Mouse (Mus musculus) left cerebral cortex, adult 11 months (tissue): ENCODE measurements around the gene 4930578G10Rik.
"Not testable (repeated sequence)": the region's sequence is repeated elsewhere in the genome, so short reads cannot be mapped to it uniquely, and the experiment has no call there.

Source experiments
- DNase-seq: peaks from one replicate; pipeline ENCODE4 v3.0.0; 2022; ENCODE audit warnings: low spot score

Gene 4930578G10Rik

DNA sequence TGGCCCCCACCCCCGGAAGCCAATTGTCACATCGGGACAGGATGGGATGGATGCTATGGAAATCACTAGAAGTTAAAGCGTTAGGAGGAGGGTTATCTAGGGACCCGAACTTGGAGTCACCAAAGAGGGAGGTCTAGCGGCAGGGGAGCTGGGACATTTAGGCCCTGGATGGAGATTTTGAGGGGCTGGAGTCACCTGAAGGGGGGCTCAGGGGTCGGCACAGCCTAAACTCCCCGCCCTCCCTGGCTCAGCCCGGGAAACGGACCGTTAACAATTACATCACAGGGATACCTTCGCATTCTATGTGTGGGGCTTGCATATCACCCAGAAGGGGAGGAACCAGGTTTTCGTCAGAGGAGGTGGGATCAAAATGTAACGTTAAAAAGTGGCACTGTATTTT, at the start of gene 4930578G10Rik:
TSS of gene 4930578G10Rik (plus strand) at position 301 of the 400 bp plus-strand sequence.
- not testable (repeated sequence) for DNase-seq

DNA sequence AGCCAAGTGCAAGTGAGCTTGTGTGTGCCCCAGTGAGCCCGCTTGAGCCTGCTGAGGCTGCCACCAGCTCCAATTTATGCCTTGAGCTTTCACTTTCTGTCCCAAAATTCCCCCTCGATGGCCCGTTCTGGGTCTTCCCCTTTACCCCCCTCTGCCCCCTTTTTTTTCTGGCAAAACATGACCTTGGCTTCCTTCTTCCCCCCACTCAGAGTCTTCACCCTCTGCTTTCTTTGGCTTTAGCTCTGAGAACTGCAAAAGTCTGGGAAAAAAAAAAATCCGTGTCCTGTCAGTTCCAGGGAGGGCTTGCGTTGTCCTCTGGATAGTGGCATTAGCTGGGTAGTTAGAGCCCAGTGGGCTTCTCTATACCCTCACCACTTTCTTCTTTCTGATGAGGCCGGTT, 21.1 kb downstream of the 4930578G10Rik start, which contains the start of gene Ccl19:
TSS of gene Ccl19 (minus strand) at position 101 of the 400 bp plus-strand sequence.
- DNase-seq = not testable (repeated sequence)

DNA sequence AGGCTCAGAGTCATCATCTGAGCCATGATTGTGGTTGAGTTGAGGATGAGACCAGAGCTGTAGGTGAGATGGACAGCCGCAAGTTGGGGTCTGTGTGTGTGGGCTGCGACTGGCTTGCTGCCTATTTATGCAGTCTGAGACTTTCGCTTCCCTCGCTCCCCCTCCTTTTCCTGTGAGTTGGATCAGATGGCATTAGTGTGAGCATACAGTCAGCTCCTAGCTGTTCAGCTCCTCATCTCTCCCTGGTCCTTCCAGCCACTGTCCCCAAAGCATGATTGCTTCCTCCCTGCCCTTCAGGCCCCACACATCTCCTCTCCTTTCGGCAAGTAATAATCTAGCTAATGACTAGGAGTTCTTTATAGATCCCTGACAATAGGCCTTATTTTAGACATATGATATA, 38.5 kb downstream of the 4930578G10Rik start, which contains the start of gene Ccl21a:
TSS of gene Ccl21a (minus strand) at position 101 of the 400 bp plus-strand sequence.
- DNase-seq = not testable (repeated sequence)

DNA sequence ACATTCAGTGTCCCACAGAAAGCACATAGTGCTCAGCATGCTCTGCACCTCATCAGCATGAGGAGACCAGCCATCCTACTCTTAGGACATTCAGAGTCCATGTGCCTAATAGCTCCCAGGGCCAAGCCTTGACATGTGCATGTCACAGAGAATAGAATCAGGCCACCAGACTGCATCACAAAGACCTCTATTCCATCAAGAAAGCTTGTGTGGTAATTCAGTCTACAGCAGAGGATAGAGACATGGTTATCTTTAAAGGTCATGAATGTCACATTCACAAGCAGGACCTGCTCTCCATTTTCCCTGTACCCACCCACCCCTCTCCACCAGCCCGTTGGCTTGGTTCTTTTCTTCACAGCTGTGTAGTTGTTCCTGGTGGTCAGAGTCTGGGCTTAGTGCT, 118.4 kb downstream of the 4930578G10Rik start, which contains the start of gene Fam205a1:
TSS of gene Fam205a1 (minus strand) at position 101 of the 400 bp plus-strand sequence.
- DNase-seq = not testable (repeated sequence)

DNA sequence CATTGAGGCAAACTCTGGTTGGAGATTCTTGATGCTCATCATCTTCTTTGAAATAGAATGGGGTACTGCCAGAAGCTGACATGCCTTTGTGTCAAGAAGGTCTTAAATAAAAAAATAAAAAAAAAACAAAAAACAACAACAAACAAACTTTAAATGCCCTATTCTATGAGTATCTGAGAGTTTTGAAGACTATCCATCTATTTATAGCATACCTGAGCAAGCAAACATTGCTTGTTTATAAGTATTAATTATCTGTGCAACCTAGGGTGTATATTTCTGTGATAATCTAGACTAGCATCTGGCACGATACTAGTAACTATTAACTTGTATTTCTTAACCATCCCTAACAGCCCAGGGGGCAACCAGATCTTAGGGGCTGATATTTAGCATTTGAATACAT, 121.3 kb downstream of the 4930578G10Rik start, which contains the start of gene Gm12394:
TSS of gene Gm12394 (minus strand) at position 101 of the 400 bp plus-strand sequence.
- DNase-seq = not testable (repeated sequence)

DNA sequence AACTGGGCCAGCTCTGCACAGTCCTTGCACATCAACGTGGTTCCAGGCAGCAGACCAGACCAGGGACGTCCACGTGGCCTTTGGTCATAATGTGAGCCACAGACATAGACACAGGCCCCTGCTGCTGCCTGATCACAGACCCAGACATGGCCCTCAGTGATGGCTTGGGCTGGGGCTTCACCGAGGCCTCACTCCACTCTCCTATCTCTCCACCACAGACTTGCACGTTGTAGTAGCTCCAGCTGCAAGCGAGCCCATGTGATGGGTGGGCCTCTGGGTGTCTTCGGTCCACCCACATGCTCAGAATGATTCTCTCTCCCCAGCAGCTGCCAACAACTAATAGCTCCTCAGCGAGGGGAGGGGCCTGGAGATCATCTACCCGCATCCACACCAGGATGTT, 125.1 kb downstream of the 4930578G10Rik start:
- not testable (repeated sequence) for DNase-seq

DNA sequence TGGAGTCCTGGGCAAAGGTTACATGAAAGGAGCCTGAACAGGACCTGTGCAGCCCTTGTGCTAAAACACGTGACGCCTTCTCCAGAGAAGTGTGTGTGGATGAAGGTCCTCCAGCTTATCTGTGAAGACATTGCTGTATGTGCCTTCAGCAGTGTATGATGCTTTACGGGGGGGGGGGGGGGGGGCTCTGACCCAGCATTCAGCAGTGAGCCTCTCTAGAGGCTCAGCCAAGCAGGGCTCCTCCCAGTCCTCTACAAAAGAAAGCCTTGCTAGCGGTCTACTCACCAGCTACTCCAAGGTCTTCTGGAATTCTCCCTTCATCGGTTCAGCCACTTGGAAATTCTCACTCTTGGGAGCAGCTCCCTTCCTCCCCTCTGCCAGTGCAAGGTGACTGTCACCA, 128.1 kb downstream of the 4930578G10Rik start:
- DNase-seq = not testable (repeated sequence)

DNA sequence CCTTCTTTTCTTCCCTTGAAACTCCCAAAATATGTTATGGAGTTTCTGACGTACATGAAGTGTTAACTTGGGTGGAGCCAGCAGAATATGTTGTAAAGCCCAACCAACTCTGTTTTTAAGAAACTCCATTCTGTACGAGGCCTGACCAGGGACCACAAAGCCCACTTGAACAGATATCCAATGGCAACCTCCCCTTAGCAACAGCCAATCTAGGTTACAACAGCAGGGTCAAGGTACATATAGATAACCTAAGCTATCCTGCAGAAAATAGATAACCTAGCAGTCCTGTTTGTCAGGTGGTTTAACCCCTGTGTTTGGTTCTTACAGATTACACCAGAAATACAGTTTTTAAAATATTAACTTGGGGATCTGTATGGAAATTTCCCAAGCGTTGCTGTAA, 132.0 kb downstream of the 4930578G10Rik start:
- no peak for DNase-seq

DNA sequence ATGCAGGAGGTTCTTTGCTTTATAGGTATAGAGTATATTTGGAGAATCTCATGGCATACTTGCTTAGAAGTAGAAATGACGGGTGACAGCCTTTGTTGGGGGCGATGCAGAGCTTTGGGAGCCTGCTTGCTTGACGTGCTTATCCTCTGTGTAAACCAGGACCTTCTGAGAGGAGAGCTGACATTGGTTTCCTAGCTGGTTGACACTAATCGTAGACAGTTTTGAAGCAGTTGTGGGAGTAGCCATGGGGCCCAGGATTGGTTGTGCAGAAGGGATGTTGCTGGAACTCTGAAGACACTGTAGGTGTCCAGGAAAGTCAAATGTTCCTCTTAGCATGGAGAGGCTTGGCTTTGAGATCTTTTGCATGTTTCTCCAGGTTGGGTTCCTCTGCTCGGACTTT, 132.8 kb downstream of the 4930578G10Rik start:
- no peak for DNase-seq

DNA sequence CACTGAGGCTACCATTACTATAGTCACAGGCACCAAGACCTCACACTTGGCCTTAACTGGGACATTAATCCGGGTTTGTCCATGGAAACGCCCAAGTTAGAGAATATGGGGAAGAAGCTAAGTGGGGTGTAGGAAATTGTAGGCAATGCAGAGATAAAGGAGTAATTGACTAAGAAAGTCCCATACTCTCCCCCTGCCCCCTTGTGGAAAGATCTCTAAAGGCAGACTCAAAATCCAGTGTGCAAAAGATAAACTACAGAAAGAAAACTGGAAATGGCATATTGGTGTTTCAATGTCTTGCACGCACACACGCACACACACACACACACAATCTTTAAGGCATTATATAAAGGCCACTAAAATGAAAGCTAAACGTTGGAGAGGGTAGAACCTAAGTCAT, 135.4 kb downstream of the 4930578G10Rik start:
- DNase-seq = no peak

DNA sequence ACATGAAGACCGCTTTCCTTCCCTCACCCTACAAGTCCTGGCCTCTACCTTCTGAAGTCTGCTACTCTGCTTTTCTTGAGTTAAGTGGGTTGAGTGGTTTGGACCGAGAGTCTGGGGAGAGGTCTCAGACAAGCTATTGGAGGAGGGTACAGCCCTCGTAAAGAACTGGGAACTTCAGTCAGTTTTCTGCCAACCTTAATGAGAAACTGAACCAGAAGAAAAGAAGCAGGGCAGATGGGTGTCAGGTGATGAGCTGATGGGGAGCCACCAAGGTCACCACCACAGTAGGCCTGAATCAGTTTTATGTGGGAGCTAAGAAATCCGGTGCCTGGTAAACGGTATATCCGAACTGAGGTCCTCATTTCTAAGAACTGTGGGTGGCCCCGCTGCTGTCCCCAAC, 136.8 kb downstream of the 4930578G10Rik start:
- DNase-seq = no peak

DNA sequence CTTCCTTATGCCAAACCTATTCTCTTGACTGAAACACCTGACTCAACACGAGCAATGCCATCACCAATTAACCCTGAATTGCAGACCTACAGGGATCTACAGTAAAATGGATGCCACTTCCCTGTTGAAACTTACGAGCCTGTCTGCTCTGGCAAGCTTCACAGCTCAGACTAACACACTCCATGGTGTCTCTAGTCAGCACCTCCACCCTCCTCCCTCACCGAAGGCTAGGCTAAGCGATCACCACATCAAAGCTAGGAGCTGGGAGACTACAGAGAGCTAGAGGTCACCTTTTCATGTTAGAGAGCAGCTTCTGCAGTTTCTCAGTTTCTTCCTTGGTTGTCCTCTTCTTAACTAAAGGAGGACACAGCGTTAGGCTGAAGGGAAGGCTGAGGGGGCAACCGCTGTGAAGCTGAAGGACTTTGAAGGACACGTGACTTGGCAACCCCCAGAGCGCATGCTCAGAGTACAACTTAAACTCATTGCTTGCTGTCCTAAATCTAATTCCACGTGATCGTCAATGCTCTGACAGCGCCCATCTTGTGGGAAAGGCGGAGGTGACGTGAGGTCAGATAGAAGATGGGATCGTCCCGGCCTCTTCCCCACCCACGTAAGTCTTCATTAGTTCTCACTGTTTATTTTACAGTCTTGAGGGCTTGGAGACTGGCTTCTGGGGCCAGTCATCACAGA, 137.5 kb downstream of the 4930578G10Rik start:
- DNase-seq = no peak

DNA sequence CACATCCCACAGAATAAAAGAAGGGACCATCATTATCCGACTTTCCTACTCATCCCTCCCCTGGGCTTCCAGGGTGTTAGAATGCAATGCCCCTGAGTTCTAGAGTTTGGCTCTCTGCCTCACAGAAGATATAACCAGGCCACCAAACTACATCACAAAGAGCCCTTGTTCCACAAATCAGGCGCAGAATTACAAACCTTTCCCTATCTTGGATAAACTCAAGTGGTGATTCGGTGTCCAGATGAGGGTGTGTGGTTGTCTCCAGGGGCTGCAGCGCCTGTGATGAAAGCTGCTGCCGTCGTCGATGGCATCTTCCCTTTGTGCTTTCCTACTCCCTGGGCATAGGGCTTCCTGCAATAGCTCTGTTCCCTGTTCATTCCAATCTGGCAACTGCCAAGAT, 138.8 kb downstream of the 4930578G10Rik start, which contains the start of gene Fam205c:
TSS of gene Fam205c (minus strand) at position 101 of the 400 bp plus-strand sequence.
- DNase-seq = no peak

DNA sequence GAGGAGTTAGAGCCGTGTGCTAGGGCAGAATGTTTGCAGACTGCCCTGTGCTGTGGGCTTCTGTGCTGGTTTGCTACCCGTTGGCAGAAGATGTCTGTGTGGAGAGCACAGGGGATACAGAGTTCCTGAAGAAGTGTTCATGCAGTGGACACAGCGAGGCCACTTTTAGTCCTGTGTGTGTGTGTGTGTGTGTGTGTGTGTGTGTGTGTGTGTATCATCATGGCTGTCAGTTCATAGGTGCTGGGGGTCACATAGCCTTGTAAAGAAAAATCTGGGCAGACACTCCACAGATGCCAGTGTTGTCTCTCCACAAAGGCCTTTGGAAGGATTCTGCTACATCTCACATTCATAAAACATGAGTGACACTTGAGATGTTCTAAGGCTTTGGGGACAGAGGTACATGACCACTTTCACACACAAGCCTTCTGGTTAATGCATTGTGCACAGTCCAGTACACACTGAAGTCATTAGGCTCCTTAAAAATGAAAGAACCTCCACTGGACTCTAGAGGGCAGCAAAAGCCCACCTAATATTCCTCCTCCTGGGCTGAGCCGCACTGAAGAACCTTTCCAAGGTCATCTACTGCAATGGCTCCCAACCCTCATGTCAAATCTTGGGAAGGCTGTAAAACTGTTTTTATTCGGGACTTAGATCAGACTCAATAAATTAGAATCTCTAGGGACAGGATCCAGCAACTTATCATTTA, 141.4 kb downstream of the 4930578G10Rik start:
- DNase-seq = peak; percentile 42

DNA sequence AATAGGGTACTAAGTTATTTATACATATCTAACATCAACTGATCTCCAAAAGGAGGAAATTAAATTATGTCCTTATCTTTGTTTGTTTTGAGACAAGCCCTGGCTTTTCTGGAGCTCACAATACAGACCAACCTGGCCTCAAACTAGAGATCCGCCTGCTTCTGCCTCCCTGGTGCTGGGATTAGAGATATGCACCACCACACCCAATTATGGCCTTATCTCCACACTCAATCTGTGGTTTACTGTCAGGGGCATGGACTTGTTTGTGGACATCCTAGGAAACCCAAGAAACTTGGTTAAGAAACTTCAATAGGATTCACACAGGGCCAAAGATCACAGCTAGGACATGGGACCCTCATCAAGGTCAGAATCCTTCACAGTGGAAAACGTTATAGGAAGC, 142.3 kb downstream of the 4930578G10Rik start:
- no peak for DNase-seq

DNA sequence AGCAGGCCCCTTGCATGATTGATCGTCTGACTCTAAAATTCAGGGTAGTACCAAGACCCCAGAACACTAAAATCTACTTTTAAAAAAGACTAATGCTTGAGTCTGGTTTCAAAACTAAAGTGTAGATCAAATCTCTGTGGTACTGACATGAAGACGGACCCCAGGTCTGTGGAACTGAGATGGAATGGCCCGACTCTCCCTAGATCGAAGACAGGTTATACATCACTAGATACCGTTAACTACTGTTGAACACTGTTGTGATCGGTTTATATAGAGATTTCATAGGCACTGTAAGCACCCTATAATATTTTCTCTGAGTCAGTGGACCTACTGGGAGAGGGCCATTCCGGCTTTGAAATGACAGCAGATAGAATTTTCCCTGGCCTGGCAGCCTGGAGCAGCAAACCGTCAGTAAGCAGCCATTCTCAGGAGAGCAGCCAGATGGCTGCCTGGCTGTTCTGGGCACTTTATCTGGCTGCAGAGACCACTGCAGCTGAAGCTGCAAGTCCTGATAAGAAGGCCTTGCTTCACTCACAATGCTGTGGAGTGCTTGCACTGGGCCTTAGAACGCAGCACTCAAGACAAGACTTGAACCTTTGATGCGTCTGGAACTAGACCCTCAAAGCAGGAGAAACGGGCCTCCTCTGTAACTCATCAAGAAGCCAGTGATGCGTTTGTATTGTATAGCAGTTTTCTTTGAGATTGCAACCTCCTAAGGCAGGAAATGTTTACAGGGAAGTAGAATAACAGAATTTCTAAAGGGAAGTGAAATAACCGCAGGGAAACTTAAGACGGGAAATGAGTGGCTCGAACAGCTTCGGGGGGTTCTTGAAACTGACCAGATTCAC, 144.7 kb downstream of the 4930578G10Rik start:
- no peak for DNase-seq

DNA sequence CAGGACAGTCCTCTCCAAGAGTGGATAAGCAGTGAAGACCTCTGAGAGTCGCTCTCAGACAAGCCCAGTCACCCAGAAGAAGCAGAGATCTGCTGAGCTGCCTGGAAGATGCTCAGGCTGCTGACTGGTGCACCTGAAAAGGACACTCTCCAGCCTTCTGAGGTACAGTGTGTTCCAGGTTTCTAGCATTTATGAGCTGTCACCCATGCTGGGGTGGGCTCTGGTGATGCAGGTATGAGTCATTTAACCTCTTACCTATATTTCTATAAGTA, 145.3 kb downstream of the 4930578G10Rik start:
- DNase-seq = no peak

DNA sequence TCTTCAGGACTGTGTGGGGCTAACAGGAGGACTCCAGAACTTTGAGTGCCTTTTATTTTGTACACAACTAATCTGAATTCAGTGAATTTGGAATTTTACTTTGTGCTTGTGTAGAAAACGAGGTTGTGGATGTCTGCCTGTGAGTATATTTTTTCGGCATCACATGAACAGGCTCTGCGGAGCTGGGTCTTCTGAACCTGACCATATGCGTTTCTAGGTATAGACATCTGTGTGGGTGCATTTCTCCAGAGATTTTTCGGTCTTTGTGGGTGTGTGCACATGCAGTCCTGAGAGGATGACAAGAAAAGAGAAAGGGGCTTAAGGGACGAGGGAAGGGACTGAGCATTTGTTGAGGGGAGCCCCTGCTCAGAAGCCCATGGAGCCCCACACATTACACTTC, 151.6 kb downstream of the 4930578G10Rik start:
- DNase-seq = peak; percentile 40

DNA sequence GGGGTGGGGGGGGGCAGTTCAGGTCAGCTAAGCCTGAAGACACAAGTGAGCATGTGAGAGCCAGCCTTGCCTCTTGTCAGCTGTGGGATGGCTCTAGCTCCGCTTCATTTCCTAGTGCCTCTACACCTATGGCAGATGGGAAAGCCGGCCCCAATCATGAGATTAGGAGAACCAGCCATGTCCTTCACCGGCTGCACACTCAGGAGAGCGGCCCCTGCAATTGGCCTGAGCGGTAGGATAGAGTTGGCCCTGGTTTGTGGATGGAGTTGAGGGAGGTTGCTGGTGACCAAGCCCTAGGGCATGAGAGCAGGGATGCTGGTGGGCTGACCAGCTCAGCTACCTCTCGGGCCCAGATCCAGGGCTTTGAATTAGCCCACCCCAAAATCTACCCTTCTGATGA, 153.5 kb downstream of the 4930578G10Rik start:
- DNase-seq = no peak

DNA sequence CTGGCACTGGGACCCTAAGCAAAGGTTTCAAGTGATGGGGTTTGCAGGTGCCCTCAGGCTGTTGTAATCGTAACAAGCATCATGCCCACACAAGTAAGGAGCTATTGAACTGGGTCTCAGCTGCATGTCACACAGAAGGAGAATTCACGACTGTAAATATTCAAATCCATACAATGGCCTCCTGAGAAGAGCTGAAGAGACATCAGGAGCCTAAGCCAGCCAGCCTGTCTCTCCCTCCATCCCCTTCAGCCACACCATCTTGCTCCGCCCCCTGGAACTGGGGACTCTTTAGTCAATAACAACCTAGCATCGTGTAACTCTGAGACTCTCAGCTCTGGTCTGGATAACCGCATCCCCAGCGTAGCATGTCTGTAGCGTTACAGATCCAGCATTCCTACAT, 155.8 kb downstream of the 4930578G10Rik start:
- DNase-seq = no peak

DNA sequence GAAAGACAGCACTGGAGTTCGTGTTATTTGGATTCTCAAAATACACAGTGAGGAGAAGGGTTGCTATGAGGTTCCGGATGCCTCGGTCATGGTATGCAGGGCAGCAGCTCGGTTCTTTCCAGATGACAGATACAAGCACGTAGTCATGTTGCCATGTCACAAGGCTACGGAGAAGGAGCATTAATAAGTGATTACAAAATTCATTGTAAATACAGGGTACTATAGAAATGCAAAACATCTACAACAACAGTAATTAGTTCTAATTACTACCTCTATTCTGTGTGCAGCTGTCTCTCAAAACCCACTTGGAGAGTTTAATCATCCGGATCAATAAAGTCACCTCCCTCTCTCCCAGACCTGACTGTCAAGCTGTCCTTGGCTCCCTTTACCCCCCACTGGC, 159.8 kb downstream of the 4930578G10Rik start:
- no peak for DNase-seq
